Mouse (Mus musculus) lung, postnatal 0 days (tissue): Measurements from ENCODE around the gene Clcc1. TPM values are rescaled to one million over a fixed set of nuclear protein-coding genes. Genes with fewer than 3 reads are reported as not detected.
"Not testable (repeated sequence)": the region's sequence is repeated elsewhere in the genome, so short reads cannot be mapped to it uniquely, and the experiment has no call there.

Experiments
- ATAC-seq: fragments of 200-750 bp; cut with Nextera tagmentation; 2 replicates; pipeline ENCODE4 v1.8.0; 2017; ENCODE audit warnings: moderate library complexity
- DNase-seq: peaks from one replicate; pipeline ENCODE4 v3.0.0-alpha.2; 2016; ENCODE audit warnings: low spot score
- H3K27ac ChIP-seq: fragments of 300-500 bp; sonication (generic); 2 replicates; pipeline ENCODE4 v1.5.1; 2014; ENCODE audit warnings: antibody characterized with exemption, mild to moderate bottlenecking, low read length, mixed read lengths
- H3K27me3 ChIP-seq: fragments of 300-500 bp; sonication (generic); replicated peaks from 2 replicates; pipeline ENCODE4 v1.6.1; 2014; ENCODE audit warnings: low read length, mixed read lengths; ENCODE audit not compliant: insufficient read depth
- H3K36me3 ChIP-seq: fragments of 300-500 bp; sonication (generic); 2 replicates; pipeline ENCODE4 v1.6.1; 2014; ENCODE audit warnings: low read length, mixed read lengths; ENCODE audit not compliant: insufficient read depth
- H3K4me1 ChIP-seq: fragments of 300-500 bp; sonication (generic); 2 replicates; pipeline ENCODE4 v1.6.1; 2014; ENCODE audit warnings: antibody characterized with exemption, low read depth, low read length, mixed read lengths; ENCODE audit not compliant: insufficient read depth
- H3K4me2 ChIP-seq: fragments of 300-500 bp; sonication (generic); replicated peaks from 2 replicates; pipeline ENCODE4 v1.6.1; 2014; ENCODE audit warnings: low read depth, mild to moderate bottlenecking, low read length, moderate library complexity, mixed read lengths
- H3K4me3 ChIP-seq: fragments of 300-500 bp; sonication (generic); 2 replicates; pipeline ENCODE4 v1.5.1; 2014; ENCODE audit warnings: low read depth, low read length
- H3K9ac ChIP-seq: fragments of 300-500 bp; sonication (generic); replicated peaks from 2 replicates; pipeline ENCODE4 v1.6.1; 2014; ENCODE audit warnings: low read depth, mild to moderate bottlenecking
- H3K9me3 ChIP-seq: fragments of 300-500 bp; sonication (generic); 2 replicates; pipeline ENCODE4 v1.6.1; 2016; ENCODE audit warnings: low read length, mixed read lengths
- CTCF ChIP-seq: IDR thresholded peaks from 2 replicates; pipeline ENCODE4 v1.5.1; 2016; ENCODE audit warnings: antibody characterized with exemption, mild to moderate bottlenecking
- EP300 ChIP-seq: IDR thresholded peaks from 2 replicates; pipeline ENCODE4 v1.6.1; 2016; ENCODE audit warnings: antibody characterized with exemption, mild to moderate bottlenecking, control low read depth
- WGBS: fragments of 180-500 bp; shearing (Covaris S2); extraction: QIAGEN DNeasy Blood & Tissue Kit; methylation state at CpG from one replicate; pipeline ENCODE4 v1.1.7; 2014; 5-methylcytosine and 5-hydroxymethylcytosine counted together
- polyA plus RNA-seq: library from polyadenylated mRNA; unstranded; fragments of >200 nt; fragmentation: Nextera tagmentation; extraction: Ambion mirVana; gene quantifications from 2 replicates; pipeline ENCODE4 v1.2.1, GENCODE M21; 2015

Clcc1 gene
- polyA plus RNA-seq, 1 experiment from 2014 or later: 63.6 TPM

DNA sequence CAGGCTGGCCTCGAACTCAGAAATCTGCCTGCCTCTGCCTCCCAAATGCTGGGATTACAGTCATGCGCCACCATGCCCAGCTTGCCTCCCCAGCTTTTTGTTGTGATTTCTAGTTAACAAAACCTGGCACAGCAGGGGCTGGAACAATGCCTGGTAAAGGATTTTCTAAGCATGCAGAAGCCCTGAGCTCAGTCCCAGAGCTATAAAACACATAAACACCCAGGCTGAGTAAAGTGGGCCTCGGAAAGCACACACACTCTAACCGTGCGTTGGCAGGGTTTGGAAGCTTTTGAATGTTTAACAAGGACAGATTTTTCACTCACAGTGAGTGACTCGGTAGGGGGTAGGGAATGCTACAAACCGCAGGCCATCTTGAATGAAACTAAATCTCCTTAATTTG lies 7.7 kb upstream of the Clcc1 start:
- no peak overlapping the region for H3K27ac ChIP-seq
- 66% methylated on average over 7 of the region's 7 CpGs for WGBS

DNA sequence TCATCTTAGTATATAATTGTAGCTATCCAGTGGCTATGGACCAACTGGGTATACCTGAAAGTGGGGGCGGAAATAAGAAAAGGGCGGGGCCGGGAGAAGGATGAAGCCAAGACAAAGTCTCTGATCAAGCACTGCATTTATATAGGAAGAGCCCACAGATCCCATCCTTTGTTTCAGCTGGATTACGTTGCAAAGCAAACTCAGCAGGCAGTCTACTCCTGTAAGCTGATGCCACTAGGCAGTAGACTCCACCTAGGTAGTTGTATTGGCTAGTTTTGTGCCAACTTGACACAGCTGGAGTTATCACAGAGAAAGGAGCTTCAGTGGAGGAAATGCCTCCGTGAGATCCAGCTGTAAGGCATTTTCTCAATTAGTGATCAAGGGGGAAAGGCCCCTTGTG lies 6.0 kb upstream of the Clcc1 start:
- not testable (repeated sequence) for H3K27ac ChIP-seq, ATAC-seq, H3K4me2 ChIP-seq, H3K4me1 ChIP-seq, H3K9me3 ChIP-seq, DNase-seq, H3K36me3 ChIP-seq, H3K27me3 ChIP-seq, H3K4me3 ChIP-seq, H3K9ac ChIP-seq
- 55% methylated on average over 5 of the region's 5 CpGs for WGBS

More for the DNA sequence above, 7.7 kb upstream of the Clcc1 start:
- no peaks in the 10 kb centered on the region; the same call in 1 of the 2 replicates for H3K36me3 ChIP-seq
- ATAC-seq (no peak), DNase-seq (no peak)
- H3K9me3 ChIP-seq: no peaks in the 10 kb centered on the region
- H3K4me2 ChIP-seq: no peak overlapping the region
- no peaks in the 10 kb centered on the region for H3K4me1 ChIP-seq
- no peak overlapping the region for H3K4me3 ChIP-seq
- TF ChIP-seq CTCF: no peak
- no peak for TF ChIP-seq EP300
- H3K9ac ChIP-seq: no peak overlapping the region
- H3K27me3 ChIP-seq: no peaks in the 10 kb centered on the region

- no peak for ATAC-seq
- TF ChIP-seq EP300 (no peak), CTCF (peak; percentile 54)
- Histone ChIP-seq H3K36me3 (no peaks in the 10 kb centered on the region), H3K9me3 (no peaks in the 10 kb centered on the region), H3K9ac (no peak overlapping the region), H3K27ac (no peak overlapping the region), H3K4me1 (peaks cover 5% of the 10 kb centered on the region; the same call in 1 of the 2 replicates), H3K27me3 (no peaks in the 10 kb centered on the region), H3K4me2 (peak overlapping the region; percentile 60), H3K4me3 (peak overlapping the region; percentile 74; the same call in 1 of the 2 replicates)
- DNase-seq: peak; percentile 26
- WGBS: 13% methylated on average over 9 of the region's 9 CpGs
Observed at GRCm38 (mm10) chr3:108652866-108653642, 659 bp upstream of the Clcc1 start.

GRCm38 (mm10) chr3:108654566-108654965 lies 853 bp downstream of the Clcc1 start:
- ATAC-seq (no peak), DNase-seq (peak; percentile 34)
- no peaks in the 10 kb centered on the region for H3K9me3 ChIP-seq
- 12% methylated on average over 14 of the region's 14 CpGs for WGBS
- H3K27ac ChIP-seq: 0 out of 2 replicates have a peak overlapping the region, but pooled peaks have one; percentile 88
- peak overlapping the region; percentile 91 for H3K9ac ChIP-seq
- TF ChIP-seq EP300 (no peak), CTCF (no peak)
- no peaks in the 10 kb centered on the region for H3K36me3 ChIP-seq
- H3K27me3 ChIP-seq: no peaks in the 10 kb centered on the region
- peak overlapping the region; percentile 74 for H3K4me3 ChIP-seq
- H3K4me2 ChIP-seq: peak overlapping the region; percentile 60
- H3K4me1 ChIP-seq: peaks cover 5% of the 10 kb centered on the region; the same call in 1 of the 2 replicates

GRCm38 (mm10) chr3:108655486-108655885 lies 1.8 kb downstream of the Clcc1 start:
- Histone ChIP-seq H3K4me3 (no peak overlapping the region), H3K9me3 (no peaks in the 10 kb centered on the region), H3K9ac (no peak overlapping the region), H3K4me2 (no peak overlapping the region; the same call in 1 of the 2 replicates), H3K27ac (no peak overlapping the region), H3K4me1 (peaks cover 5% of the 10 kb centered on the region; the same call in 1 of the 2 replicates), H3K36me3 (no peaks in the 10 kb centered on the region), H3K27me3 (no peaks in the 10 kb centered on the region)
- ATAC-seq: no peak
- DNase-seq: peak; percentile 6
- no peak for TF ChIP-seq EP300
- TF ChIP-seq CTCF: no peak
- WGBS: 72% methylated on average over 7 of the region's 7 CpGs

- no peak for DNase-seq
- Histone ChIP-seq H3K27ac (no peak overlapping the region), H3K36me3 (peaks cover 18% of the 10 kb centered on the region; the same call in 1 of the 2 replicates), H3K4me3 (no peak overlapping the region), H3K4me2 (no peak overlapping the region), H3K9ac (no peak overlapping the region), H3K9me3 (no peaks in the 10 kb centered on the region), H3K27me3 (no peaks in the 10 kb centered on the region), H3K4me1 (peaks cover 5% of the 10 kb centered on the region; the same call in 1 of the 2 replicates)
- WGBS: 91% methylated on average over 9 of the region's 9 CpGs
- TF ChIP-seq EP300: no peak
- TF ChIP-seq CTCF: no peak
- no peak for ATAC-seq
Observed at GRCm38 (mm10) chr3:108658612-108659011, 4.9 kb downstream of the Clcc1 start.
